Mouse (Mus musculus): ENCODE results near the gene B4galnt4.

B4galnt4 gene

GRCm38 (mm10) chr7:141120605-141121004 lies 59.7 kb downstream of the B4galnt4 start:
- DNase-seq (ENCODE audit: low spot score) = no peak

- DNase-seq (ENCODE audit: low spot score) = no peak
Observed at GRCm38 (mm10) chr7:141121051-141121531, 60.2 kb downstream of the B4galnt4 start.
